Mouse (Mus musculus) embryonic facial prominence, embryonic 15.5 days (tissue): Measurements from ENCODE around the gene Pygb. TPM values are rescaled to one million over a fixed set of nuclear protein-coding genes. Genes with fewer than 3 reads are reported as not detected.
A peak's percentile ranks its signal among the peaks of the same experiment; 100 is the strongest.

Experiments
- ATAC-seq: fragments of 200-750 bp; cut with Nextera tagmentation; 2 replicates; pipeline ENCODE4 v1.8.0; 2017; ENCODE audit warnings: low read depth, moderate TSS enrichment; ENCODE audit not compliant: insufficient number of reproducible peaks, low FRiP score, low TSS enrichment
- H3K27ac ChIP-seq: fragments of 300-500 bp; sonication (generic); replicated peaks from 2 replicates; pipeline ENCODE4 v1.5.1; 2015; ENCODE audit warnings: mild to moderate bottlenecking, inconsistent platforms
- H3K27me3 ChIP-seq: fragments of 300-500 bp; sonication (generic); 2 replicates; pipeline ENCODE4 v1.6.1; 2015; ENCODE audit warnings: inconsistent platforms
- H3K36me3 ChIP-seq: fragments of 300-500 bp; sonication (generic); 2 replicates; pipeline ENCODE4 v1.6.1; 2015; ENCODE audit warnings: mild to moderate bottlenecking, inconsistent platforms
- H3K4me1 ChIP-seq: fragments of 300-500 bp; sonication (generic); 2 replicates; pipeline ENCODE4 v1.6.1; 2015; ENCODE audit warnings: inconsistent platforms
- H3K4me2 ChIP-seq: fragments of 300-500 bp; sonication (generic); replicated peaks from 2 replicates; pipeline ENCODE4 v1.6.1; 2015; ENCODE audit warnings: mild to moderate bottlenecking, inconsistent platforms
- H3K4me3 ChIP-seq: fragments of 300-500 bp; sonication (generic); replicated peaks from 2 replicates; pipeline ENCODE4 v1.5.1; 2015; ENCODE audit warnings: mild to moderate bottlenecking, inconsistent platforms
- H3K9ac ChIP-seq: fragments of 300-500 bp; sonication (generic); 2 replicates; pipeline ENCODE4 v1.6.1; 2015; ENCODE audit warnings: inconsistent platforms
- H3K9me3 ChIP-seq: fragments of 300-500 bp; sonication (generic); replicated peaks from 2 replicates; pipeline ENCODE4 v1.6.1; 2016; ENCODE audit warnings: inconsistent platforms
- WGBS: fragments of 180-500 bp; shearing (Covaris S2); methylation state at CpG from one replicate; pipeline ENCODE4 v1.1.7; 2015; 5-methylcytosine and 5-hydroxymethylcytosine counted together
- polyA plus RNA-seq: library from polyadenylated mRNA; unstranded; fragments of >200 nt; fragmentation: Nextera tagmentation; extraction: Ambion mirVana; gene quantifications from 2 replicates; pipeline ENCODE4 v1.2.1, GENCODE M21; 2015

Gene Pygb
- polyA plus RNA-seq: 85.8 and 88.5 TPM in 2 replicates

- 1% methylated on average over 55 of the region's 58 CpGs for WGBS
- Histone ChIP-seq H3K4me3 (peak within 1 kb of the TSS; percentile 90), H3K27me3 (no peaks in the 10 kb centered on the region), H3K9ac (peak within 1 kb of the TSS; percentile 60), H3K27ac (peak within 1 kb of the TSS; percentile 79), H3K4me1 (peaks cover 27% of the 10 kb centered on the region), H3K4me2 (peak within 1 kb of the TSS; percentile 76), H3K36me3 (peaks cover 3% of the 10 kb centered on the region; the same call in 1 of the 2 replicates), H3K9me3 (no peaks in the 10 kb centered on the region)
- peak; percentile 97 for ATAC-seq
Measured at GRCm38 (mm10) chr2:150786251-150787180, at the start of gene Pygb. Pygb (plus strand) TSS chr2:150786735.

GRCm38 (mm10) chr2:150737881-150738280 is 48.7 kb upstream of the Pygb start:
- Histone ChIP-seq H3K4me3 (no peak overlapping the region), H3K9ac (no peak overlapping the region), H3K27ac (no peak overlapping the region), H3K4me1 (no peaks in the 10 kb centered on the region), H3K27me3 (no peaks in the 10 kb centered on the region), H3K9me3 (no peaks in the 10 kb centered on the region), H3K36me3 (no peaks in the 10 kb centered on the region), H3K4me2 (no peak overlapping the region)
- no peak for ATAC-seq
- 80% methylated on average over 9 of the region's 9 CpGs for WGBS

GRCm38 (mm10) chr2:150740145-150740841 is 46.2 kb upstream of the Pygb start:
- WGBS: 56% methylated on average over 10 of the region's 10 CpGs
- no peak for ATAC-seq

GRCm38 (mm10) chr2:150741405-150741804 is 45.1 kb upstream of the Pygb start:
- no peaks in the 10 kb centered on the region for H3K9me3 ChIP-seq
- H3K27me3 ChIP-seq: no peaks in the 10 kb centered on the region; the same call in 1 of the 2 replicates
- 54% methylated on average over 4 of the region's 4 CpGs for WGBS
- H3K4me3 ChIP-seq: no peak overlapping the region
- no peaks in the 10 kb centered on the region for H3K36me3 ChIP-seq
- no peaks in the 10 kb centered on the region for H3K4me1 ChIP-seq
- no peak overlapping the region for H3K4me2 ChIP-seq
- no peak overlapping the region for H3K27ac ChIP-seq
- H3K9ac ChIP-seq: no peak overlapping the region
- no peak for ATAC-seq

More at GRCm38 (mm10) chr2:150740145-150740841, 46.2 kb upstream of the Pygb start:
- H3K4me2 ChIP-seq: no peak overlapping the region
- no peaks in the 10 kb centered on the region for H3K36me3 ChIP-seq
- no peaks in the 10 kb centered on the region for H3K9me3 ChIP-seq
- no peaks in the 10 kb centered on the region for H3K27me3 ChIP-seq
- H3K9ac ChIP-seq: no peak overlapping the region
- H3K4me3 ChIP-seq: no peak overlapping the region
- H3K4me1 ChIP-seq: no peaks in the 10 kb centered on the region
- no peak overlapping the region for H3K27ac ChIP-seq

GRCm38 (mm10) chr2:150745016-150745415 is 41.5 kb upstream of the Pygb start:
- H3K4me1 ChIP-seq: peaks cover 10% of the 10 kb centered on the region
- no peak overlapping the region for H3K9ac ChIP-seq
- no peaks in the 10 kb centered on the region; the same call in 1 of the 2 replicates for H3K27me3 ChIP-seq
- no peak overlapping the region for H3K4me3 ChIP-seq
- no peaks in the 10 kb centered on the region for H3K9me3 ChIP-seq
- H3K36me3 ChIP-seq: no peaks in the 10 kb centered on the region
- 72% methylated on average over 7 of the region's 7 CpGs for WGBS
- no peak for ATAC-seq
- no peak overlapping the region for H3K4me2 ChIP-seq
- no peak overlapping the region for H3K27ac ChIP-seq

- Histone ChIP-seq H3K9ac (peak within 1 kb of the TSS; percentile 76), H3K4me3 (peak within 1 kb of the TSS; percentile 83), H3K4me2 (peak within 1 kb of the TSS; percentile 94), H3K36me3 (peaks cover 9% of the 10 kb centered on the region; the same call in 1 of the 2 replicates), H3K27ac (peak within 1 kb of the TSS; percentile 86), H3K4me1 (peaks cover 18% of the 10 kb centered on the region), H3K27me3 (no peaks in the 10 kb centered on the region; the same call in 1 of the 2 replicates), H3K9me3 (no peaks in the 10 kb centered on the region)
- WGBS: under 1% methylated on average over 30 of the region's 30 CpGs
- ATAC-seq: peak; percentile 96
Measured at GRCm38 (mm10) chr2:150748854-150749253, 37.7 kb upstream of the Pygb start, which contains the start of gene Entpd6. Entpd6 (plus strand) TSS chr2:150749042.

GRCm38 (mm10) chr2:150749283-150749682 is 37.3 kb upstream of the Pygb start:
- H3K4me2 ChIP-seq: peak overlapping the region; percentile 94
- peak overlapping the region; percentile 76 for H3K9ac ChIP-seq
- H3K4me3 ChIP-seq: peak overlapping the region; percentile 83
- H3K27me3 ChIP-seq: no peaks in the 10 kb centered on the region; the same call in 1 of the 2 replicates
- under 1% methylated on average over 24 of the region's 24 CpGs for WGBS
- ATAC-seq: peak; percentile 74
- peaks cover 18% of the 10 kb centered on the region for H3K4me1 ChIP-seq
- peak overlapping the region; percentile 86 for H3K27ac ChIP-seq
- H3K36me3 ChIP-seq: peaks cover 14% of the 10 kb centered on the region; the same call in 1 of the 2 replicates
- no peaks in the 10 kb centered on the region for H3K9me3 ChIP-seq

GRCm38 (mm10) chr2:150750129-150750979 is 36.2 kb upstream of the Pygb start:
- Histone ChIP-seq H3K9ac (no peak overlapping the region), H3K4me3 (0 out of 2 replicates have a peak overlapping the region, but pooled peaks have one; percentile 83)

GRCm38 (mm10) chr2:150755016-150755415 is 31.5 kb upstream of the Pygb start:
- Histone ChIP-seq H3K27me3 (no peaks in the 10 kb centered on the region), H3K27ac (no peak overlapping the region), H3K4me1 (peaks cover 7% of the 10 kb centered on the region), H3K4me3 (no peak overlapping the region), H3K4me2 (no peak overlapping the region), H3K9me3 (no peaks in the 10 kb centered on the region), H3K36me3 (peaks cover 53% of the 10 kb centered on the region), H3K9ac (no peak overlapping the region)
- ATAC-seq: no peak
- WGBS: 84% methylated on average over 3 of the region's 3 CpGs

More at GRCm38 (mm10) chr2:150750129-150750979, 36.2 kb upstream of the Pygb start:
- Histone ChIP-seq H3K27ac (no peak overlapping the region), H3K36me3 (peaks cover 15% of the 10 kb centered on the region; the same call in 1 of the 2 replicates), H3K4me1 (peaks cover 18% of the 10 kb centered on the region), H3K27me3 (no peaks in the 10 kb centered on the region; the same call in 1 of the 2 replicates), H3K4me2 (peak overlapping the region; percentile 94), H3K9me3 (no peaks in the 10 kb centered on the region)
- 69% methylated on average over 13 of the region's 13 CpGs for WGBS
- ATAC-seq: no peak

- Histone ChIP-seq H3K4me2 (no peak overlapping the region), H3K27me3 (no peaks in the 10 kb centered on the region), H3K9ac (no peak overlapping the region), H3K27ac (no peak overlapping the region), H3K4me1 (no peaks in the 10 kb centered on the region), H3K36me3 (peaks cover 61% of the 10 kb centered on the region), H3K9me3 (no peaks in the 10 kb centered on the region), H3K4me3 (no peak overlapping the region)
- WGBS: 83% methylated on average over 7 of the region's 7 CpGs
- no peak for ATAC-seq
Measured at GRCm38 (mm10) chr2:150761476-150761875, 25.1 kb upstream of the Pygb start.
